Mouse (Mus musculus): ENCODE data around the gene Tagln3. TPM values are rescaled to one million over a fixed set of nuclear protein-coding genes. Genes with fewer than 3 reads are reported as not detected.

Tagln3 gene
- polyA plus RNA-seq, 1 experiment, result 3.7 TPM

DNA sequence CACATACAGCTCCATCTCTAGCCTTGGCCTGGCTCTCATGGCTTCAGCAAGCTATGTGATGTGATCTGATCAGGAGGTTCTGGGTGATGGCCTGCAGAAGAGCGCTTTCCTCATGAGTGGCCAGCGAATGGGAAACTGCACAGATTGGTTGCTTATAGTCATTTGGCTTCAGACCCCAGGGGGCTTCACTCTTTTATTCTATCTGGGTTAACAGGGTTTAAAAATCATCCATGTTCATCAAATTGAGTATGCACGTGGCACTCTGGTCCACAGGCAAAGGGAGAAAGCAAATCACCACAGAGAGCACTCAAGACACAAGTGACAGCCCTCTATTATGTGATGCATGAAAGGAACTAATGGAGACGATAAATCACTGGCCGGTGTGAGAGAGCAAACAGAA is 11.1 kb downstream of the Tagln3 start:
- no peaks in the 10 kb centered on the region for H3K36me3 ChIP-seq (ENCODE audit: control insufficient read depth, insufficient read depth, low read length, poor library complexity, severe bottlenecking)
- no peak for TF ChIP-seq POLR2A (IDR thresholded peaks at IDR 0.05; ENCODE audit: insufficient read depth, low read length)
- H3K9me3 ChIP-seq (replicated peaks; ENCODE audit: control insufficient read depth, insufficient read depth, low read length, poor library complexity, severe bottlenecking), result no peaks in the 10 kb centered on the region
- H3K27me3 ChIP-seq (ENCODE audit: control insufficient read depth, insufficient read depth, low read length, poor library complexity, severe bottlenecking), result no peaks in the 10 kb centered on the region
- H3K4me1 ChIP-seq (ENCODE audit: control insufficient read depth, insufficient read depth, low read length), result no peaks in the 10 kb centered on the region
- no peak overlapping the region for H3K27ac ChIP-seq (ENCODE audit: insufficient read depth, low read length)
- H3K4me3 ChIP-seq (ENCODE audit: low read depth, low read length), result no peak overlapping the region
- H3K9ac ChIP-seq (ENCODE audit: low read depth, poor library complexity, severe bottlenecking), result no peak overlapping the region

DNA sequence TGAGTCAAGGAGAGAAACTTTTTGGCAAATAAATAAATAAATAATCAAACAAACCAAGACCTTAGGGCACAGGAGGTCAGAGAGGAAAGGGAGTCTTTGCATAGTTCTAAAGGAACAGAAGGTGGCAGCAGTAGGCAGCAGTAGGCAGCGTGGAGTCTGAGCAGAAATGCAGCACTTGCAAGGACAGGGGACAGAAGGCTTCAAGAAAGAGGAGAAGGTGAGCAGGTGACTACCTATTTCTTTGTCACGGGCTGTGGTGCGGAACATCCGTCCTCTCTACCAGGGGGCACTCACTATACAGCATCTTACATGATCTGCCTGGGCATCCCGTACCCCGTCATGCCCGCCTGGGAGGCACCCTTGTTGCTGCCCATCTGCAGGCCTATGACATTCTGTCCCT is 13.1 kb downstream of the Tagln3 start:
- TF ChIP-seq CTCF (IDR thresholded peaks at IDR 0.05; ENCODE audit: low read depth, low read length) (peak; percentile 60), EP300 (IDR thresholded peaks at IDR 0.05; ENCODE audit: insufficient read depth, low read depth, low read length) (no peak)
- Histone ChIP-seq H3K27ac (ENCODE audit: insufficient read depth, low read length) (no peak overlapping the region), H3K9ac (ENCODE audit: low read depth, poor library complexity, severe bottlenecking) (no peak overlapping the region), H3K4me3 (ENCODE audit: low read depth, low read length) (no peak overlapping the region), H3K27me3 (ENCODE audit: control insufficient read depth, insufficient read depth, low read length, poor library complexity, severe bottlenecking) (no peaks in the 10 kb centered on the region), H3K4me1 (ENCODE audit: control insufficient read depth, insufficient read depth, low read length) (no peaks in the 10 kb centered on the region), H3K36me3 (ENCODE audit: control insufficient read depth, insufficient read depth, low read length, poor library complexity, severe bottlenecking) (no peaks in the 10 kb centered on the region), H3K9me3 (replicated peaks; ENCODE audit: control insufficient read depth, insufficient read depth, low read length, poor library complexity, severe bottlenecking) (no peaks in the 10 kb centered on the region)

DNA sequence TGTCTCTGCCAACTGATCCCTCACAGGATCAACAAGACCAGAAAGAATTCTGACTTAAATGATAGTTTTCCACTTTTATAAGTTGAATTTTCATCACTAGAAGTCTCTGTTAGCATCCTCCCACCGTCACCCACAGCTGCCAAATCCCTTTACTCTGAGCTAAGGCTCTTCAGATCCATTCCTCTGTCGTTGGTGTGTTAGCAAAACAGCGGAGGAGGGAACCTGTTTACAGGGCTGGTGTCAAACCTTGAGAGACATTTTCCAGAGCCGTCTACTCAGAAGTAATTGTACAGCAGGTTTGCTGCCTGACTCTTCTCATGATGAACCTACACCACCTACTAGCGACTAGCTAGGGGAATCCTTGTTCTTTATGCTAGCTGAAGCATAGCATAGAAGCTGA is 25.1 kb downstream of the Tagln3 start:
- no peak for TF ChIP-seq CTCF (IDR thresholded peaks at IDR 0.05; ENCODE audit: low read depth, low read length)
- TF ChIP-seq EP300 (IDR thresholded peaks at IDR 0.05; ENCODE audit: insufficient read depth, low read depth, low read length), result no peak
- TF ChIP-seq POLR2A (IDR thresholded peaks at IDR 0.05; ENCODE audit: insufficient read depth, low read length), result no peak
- Histone ChIP-seq H3K27me3 (ENCODE audit: control insufficient read depth, insufficient read depth, low read length, poor library complexity, severe bottlenecking) (no peaks in the 10 kb centered on the region), H3K27ac (ENCODE audit: insufficient read depth, low read length) (no peak overlapping the region), H3K9ac (ENCODE audit: low read depth, poor library complexity, severe bottlenecking) (no peak overlapping the region), H3K9me3 (replicated peaks; ENCODE audit: control insufficient read depth, insufficient read depth, low read length, poor library complexity, severe bottlenecking) (no peaks in the 10 kb centered on the region), H3K4me3 (ENCODE audit: low read depth, low read length) (no peak overlapping the region), H3K36me3 (ENCODE audit: control insufficient read depth, insufficient read depth, low read length, poor library complexity, severe bottlenecking) (no peaks in the 10 kb centered on the region), H3K4me1 (ENCODE audit: control insufficient read depth, insufficient read depth, low read length) (no peaks in the 10 kb centered on the region)

DNA sequence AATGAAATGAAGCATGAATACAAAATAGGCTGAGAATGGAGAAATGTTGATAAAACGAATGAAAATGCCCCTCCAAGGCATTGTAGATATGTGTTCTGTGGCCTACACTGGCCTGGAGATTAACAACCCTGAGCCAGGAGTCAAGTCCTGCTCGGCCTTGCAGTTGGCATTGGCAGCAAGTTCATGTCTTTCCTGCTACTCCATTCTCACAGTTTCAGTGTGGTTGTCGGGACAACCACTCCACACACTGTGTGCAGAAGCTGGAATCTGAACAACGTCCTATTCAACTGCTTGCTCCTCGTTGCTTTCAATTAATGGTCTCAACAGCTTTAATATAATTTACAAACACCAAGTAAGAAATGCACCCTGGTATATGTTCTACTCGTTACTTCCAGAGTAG is 26.4 kb downstream of the Tagln3 start:
- no peak overlapping the region for H3K9ac ChIP-seq (ENCODE audit: low read depth, poor library complexity, severe bottlenecking)
- TF ChIP-seq CTCF (IDR thresholded peaks at IDR 0.05; ENCODE audit: low read depth, low read length) (no peak), EP300 (IDR thresholded peaks at IDR 0.05; ENCODE audit: insufficient read depth, low read depth, low read length) (no peak), POLR2A (IDR thresholded peaks at IDR 0.05; ENCODE audit: insufficient read depth, low read length) (no peak)
- H3K36me3 ChIP-seq (ENCODE audit: control insufficient read depth, insufficient read depth, low read length, poor library complexity, severe bottlenecking), result no peaks in the 10 kb centered on the region
- no peaks in the 10 kb centered on the region for H3K4me1 ChIP-seq (ENCODE audit: control insufficient read depth, insufficient read depth, low read length)
- no peak overlapping the region for H3K4me3 ChIP-seq (ENCODE audit: low read depth, low read length)
- no peak overlapping the region for H3K27ac ChIP-seq (ENCODE audit: insufficient read depth, low read length)
- H3K27me3 ChIP-seq (ENCODE audit: control insufficient read depth, insufficient read depth, low read length, poor library complexity, severe bottlenecking), result no peaks in the 10 kb centered on the region
- H3K9me3 ChIP-seq (replicated peaks; ENCODE audit: control insufficient read depth, insufficient read depth, low read length, poor library complexity, severe bottlenecking), result no peaks in the 10 kb centered on the region

- H3K36me3 ChIP-seq (ENCODE audit: control insufficient read depth, insufficient read depth, low read length, poor library complexity, severe bottlenecking), result no peaks in the 10 kb centered on the region
- H3K9ac ChIP-seq (ENCODE audit: low read depth, poor library complexity, severe bottlenecking), result no peak overlapping the region
- no peaks in the 10 kb centered on the region for H3K9me3 ChIP-seq (replicated peaks; ENCODE audit: control insufficient read depth, insufficient read depth, low read length, poor library complexity, severe bottlenecking)
- no peaks in the 10 kb centered on the region for H3K4me1 ChIP-seq (ENCODE audit: control insufficient read depth, insufficient read depth, low read length)
- H3K27ac ChIP-seq (ENCODE audit: insufficient read depth, low read length), result no peak overlapping the region
- no peak overlapping the region for H3K4me3 ChIP-seq (ENCODE audit: low read depth, low read length)
- TF ChIP-seq EP300 (IDR thresholded peaks at IDR 0.05; ENCODE audit: insufficient read depth, low read depth, low read length), result no peak
- no peak for TF ChIP-seq CTCF (IDR thresholded peaks at IDR 0.05; ENCODE audit: low read depth, low read length)
- no peak for TF ChIP-seq POLR2A (IDR thresholded peaks at IDR 0.05; ENCODE audit: insufficient read depth, low read length)
- no peaks in the 10 kb centered on the region for H3K27me3 ChIP-seq (ENCODE audit: control insufficient read depth, insufficient read depth, low read length, poor library complexity, severe bottlenecking)
Observed at GRCm38 (mm10) chr16:45695445-45696160, 28.8 kb downstream of the Tagln3 start.

GRCm38 (mm10) chr16:45693558-45693957 is 30.9 kb downstream of the Tagln3 start, which contains the start of gene Tmprss7:
TSS of gene Tmprss7 (minus strand) at chr16:45693658.
- Histone ChIP-seq H3K9ac (ENCODE audit: low read depth, poor library complexity, severe bottlenecking) (no peak within 1 kb of the TSS), H3K9me3 (replicated peaks; ENCODE audit: control insufficient read depth, insufficient read depth, low read length, poor library complexity, severe bottlenecking) (no peaks in the 10 kb centered on the region), H3K27me3 (ENCODE audit: control insufficient read depth, insufficient read depth, low read length, poor library complexity, severe bottlenecking) (no peaks in the 10 kb centered on the region), H3K27ac (ENCODE audit: insufficient read depth, low read length) (no peak within 1 kb of the TSS), H3K4me1 (ENCODE audit: control insufficient read depth, insufficient read depth, low read length) (no peaks in the 10 kb centered on the region), H3K36me3 (ENCODE audit: control insufficient read depth, insufficient read depth, low read length, poor library complexity, severe bottlenecking) (no peaks in the 10 kb centered on the region), H3K4me3 (ENCODE audit: low read depth, low read length) (no peak within 1 kb of the TSS)
- TF ChIP-seq CTCF (IDR thresholded peaks at IDR 0.05; ENCODE audit: low read depth, low read length) (no peak), POLR2A (IDR thresholded peaks at IDR 0.05; ENCODE audit: insufficient read depth, low read length) (no peak), EP300 (IDR thresholded peaks at IDR 0.05; ENCODE audit: insufficient read depth, low read depth, low read length) (no peak)
